Mouse (Mus musculus) thymus, adult 18-20 months (tissue): Measurements from ENCODE around the gene Pes1.

Experiments used
- DNase-seq, 2 experiments: peaks; one replicate each; pipeline ENCODE4 v3.0.0; 2022; ENCODE audit warnings: mixed read lengths in 2 of 2

Gene Pes1

DNA sequence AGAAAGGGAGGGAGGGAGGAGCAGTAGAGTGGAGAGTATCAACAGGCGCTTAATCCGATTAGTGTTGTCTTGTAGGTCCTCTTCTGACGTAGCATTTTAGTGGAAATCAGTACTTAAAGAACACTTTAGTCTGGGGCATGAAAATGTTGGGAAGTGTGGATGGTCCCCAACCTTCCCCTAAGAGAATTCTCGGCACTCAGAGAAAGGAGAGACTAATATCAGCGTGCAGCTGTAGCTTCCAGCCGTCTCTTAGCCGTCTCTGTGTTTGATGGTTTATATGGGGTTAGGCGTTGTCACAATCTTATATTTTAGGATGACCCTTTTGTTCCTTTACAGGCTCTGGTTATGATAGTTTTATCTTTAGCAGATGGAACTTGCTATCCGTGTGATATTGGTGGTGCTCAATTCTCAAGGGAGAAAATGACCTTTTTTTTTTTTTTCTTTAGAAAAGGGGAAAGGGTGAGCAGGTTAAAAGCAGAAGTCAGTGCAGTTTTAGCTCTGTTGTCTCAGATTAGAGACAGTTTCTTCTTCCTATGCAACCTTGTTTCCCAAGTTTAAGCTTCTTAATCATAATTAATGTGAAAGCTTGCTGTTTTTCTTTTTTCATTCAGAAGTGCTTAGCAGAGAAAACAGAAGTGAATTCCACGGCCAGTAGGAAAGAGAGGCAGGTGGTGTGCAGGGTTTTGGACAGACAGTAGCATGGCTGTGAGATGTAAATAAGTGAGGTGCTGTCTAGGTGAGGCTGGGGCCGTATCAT is 819 bp downstream of the Pes1 start:
- DNase-seq: no peak

DNA sequence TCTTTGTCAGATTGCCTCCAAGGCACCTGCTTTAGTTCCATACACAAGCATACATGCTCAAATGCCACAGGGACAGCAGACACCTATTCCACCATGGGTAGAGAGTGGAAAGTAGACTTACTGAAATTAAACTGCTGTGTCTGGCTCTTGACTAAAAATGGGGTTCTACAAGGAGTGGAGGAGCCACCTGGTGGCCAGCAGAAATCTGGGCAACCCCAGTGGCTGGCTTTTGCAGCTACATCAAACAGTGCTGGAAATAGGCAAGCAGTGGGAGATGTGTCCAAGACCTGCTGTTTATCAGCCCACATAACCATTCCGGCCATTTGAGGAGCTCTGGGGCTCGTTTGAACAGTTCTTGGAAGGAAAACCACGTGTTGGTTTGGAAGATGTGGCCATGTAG is 6.1 kb downstream of the Pes1 start:
- no peak for DNase-seq

DNA sequence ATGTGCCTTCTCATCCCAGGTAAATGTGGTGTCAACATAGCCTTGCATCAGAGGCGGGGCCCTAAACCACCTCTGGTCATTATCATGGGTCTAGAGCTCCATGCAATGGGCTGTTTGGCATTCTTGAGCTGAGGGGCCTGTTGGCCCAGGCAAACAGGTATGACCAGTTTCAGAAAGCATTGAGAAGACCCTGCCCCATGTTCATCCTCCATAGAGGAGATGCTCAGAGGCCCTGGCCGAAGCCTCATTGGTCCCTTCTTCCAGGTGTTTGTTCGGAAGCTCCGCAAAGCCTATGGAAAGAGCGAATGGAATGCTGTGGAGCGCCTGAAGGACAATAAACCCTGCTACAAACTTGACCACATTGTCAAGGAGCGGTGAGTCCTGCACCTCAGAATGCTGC is 6.6 kb downstream of the Pes1 start:
- no peak for DNase-seq

DNA sequence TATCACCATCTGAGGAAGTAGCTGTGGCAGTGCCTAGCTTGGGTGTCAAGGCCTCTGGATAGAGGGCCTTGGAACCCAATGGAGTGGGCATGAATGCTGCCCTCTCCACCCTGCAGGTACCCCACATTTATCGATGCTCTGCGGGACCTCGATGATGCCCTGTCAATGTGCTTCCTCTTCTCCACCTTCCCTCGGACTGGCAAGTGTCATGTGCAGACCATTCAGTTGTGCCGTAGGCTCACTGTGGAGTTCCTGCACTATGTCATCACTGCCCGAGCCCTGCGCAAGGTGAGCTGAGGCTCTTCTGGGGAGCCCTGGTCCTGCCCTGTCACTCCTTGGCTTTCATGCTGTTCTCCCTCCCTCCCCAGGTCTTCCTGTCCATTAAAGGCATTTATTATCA is 9.3 kb downstream of the Pes1 start:
- DNase-seq: no peak

DNA sequence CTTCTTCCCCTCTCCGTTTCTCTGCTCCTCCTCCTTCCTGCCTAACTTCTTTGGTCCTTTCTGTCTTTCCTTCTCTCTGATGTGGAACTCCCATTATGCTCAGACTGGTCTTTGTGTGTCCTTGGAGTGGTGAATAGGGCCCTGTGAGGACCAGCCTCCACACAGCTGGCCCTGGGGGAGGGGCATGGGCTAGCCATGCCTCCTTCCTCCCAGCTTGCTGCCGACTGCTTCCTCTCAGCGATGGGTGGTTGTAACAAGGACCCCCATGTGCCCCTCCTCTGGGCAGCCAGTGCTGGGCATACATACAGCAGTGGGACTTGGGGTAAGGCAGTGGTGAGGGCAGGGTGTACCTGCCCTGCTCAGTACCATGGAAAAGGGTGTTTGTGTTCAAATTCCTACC is 10.5 kb downstream of the Pes1 start:
- DNase-seq: no peak

DNA sequence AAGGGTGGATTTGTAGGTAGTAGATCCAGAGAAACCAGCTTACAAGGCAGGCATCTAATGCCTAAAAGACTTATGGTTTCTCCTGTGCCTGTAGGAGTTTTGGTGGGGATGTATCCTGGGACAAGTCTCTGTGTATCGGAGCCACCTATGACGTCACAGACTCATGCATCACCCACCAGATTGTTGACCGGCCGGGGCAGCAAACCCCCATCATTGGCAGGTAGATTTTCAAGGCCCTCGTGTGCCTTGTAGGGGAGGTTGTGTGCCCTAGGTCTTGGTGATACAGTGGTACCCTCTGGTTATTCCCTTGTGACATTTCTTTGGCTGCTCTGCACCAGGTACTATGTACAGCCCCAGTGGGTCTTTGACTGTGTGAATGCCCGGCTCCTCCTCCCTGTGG is 12.9 kb downstream of the Pes1 start, which contains the start of gene 4930556J24Rik:
4930556J24Rik (minus strand) TSS at position 101 of the 400 bp plus-strand sequence.
- DNase-seq: no peak

DNA sequence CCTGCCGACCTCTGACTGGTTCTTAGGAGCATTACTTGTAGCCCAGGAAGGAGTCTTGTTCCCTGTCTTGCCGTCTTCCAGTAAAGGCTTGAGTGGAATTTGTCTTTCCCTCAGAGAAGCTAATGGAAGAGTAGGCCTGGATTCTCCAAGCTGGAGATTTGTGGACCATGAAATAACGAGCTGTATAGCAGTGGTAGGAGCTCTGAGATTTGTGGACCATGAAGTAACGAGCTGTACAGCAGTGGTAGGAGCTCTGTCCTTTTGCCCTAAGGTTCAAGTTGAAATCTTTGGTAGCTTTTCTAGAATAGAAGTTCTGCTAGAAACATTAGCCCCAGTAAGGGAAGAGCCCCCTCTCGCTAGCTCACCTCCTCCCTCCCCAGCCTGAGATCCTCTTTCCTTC is 14.6 kb downstream of the Pes1 start:
- DNase-seq: no peak

DNA sequence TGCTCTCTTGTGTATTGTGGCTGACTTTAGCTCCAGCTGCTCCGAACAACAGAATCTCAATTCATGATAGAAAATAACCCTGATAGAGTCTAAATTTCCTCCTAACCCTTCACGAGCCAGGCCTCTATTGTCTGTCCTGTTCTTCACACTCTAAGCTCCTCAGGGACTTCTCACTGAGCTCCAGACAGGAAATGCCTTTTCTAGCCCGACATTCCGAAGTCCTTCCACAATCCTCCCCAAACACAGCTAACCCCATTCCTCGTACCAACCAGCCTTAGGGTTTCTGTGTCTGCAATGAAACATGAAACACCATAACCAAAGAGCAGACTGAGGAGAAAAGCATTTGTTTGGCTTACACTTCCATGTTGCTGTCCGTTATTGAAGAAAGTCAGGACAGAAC is 17.8 kb downstream of the Pes1 start:
- DNase-seq: no peak

DNA sequence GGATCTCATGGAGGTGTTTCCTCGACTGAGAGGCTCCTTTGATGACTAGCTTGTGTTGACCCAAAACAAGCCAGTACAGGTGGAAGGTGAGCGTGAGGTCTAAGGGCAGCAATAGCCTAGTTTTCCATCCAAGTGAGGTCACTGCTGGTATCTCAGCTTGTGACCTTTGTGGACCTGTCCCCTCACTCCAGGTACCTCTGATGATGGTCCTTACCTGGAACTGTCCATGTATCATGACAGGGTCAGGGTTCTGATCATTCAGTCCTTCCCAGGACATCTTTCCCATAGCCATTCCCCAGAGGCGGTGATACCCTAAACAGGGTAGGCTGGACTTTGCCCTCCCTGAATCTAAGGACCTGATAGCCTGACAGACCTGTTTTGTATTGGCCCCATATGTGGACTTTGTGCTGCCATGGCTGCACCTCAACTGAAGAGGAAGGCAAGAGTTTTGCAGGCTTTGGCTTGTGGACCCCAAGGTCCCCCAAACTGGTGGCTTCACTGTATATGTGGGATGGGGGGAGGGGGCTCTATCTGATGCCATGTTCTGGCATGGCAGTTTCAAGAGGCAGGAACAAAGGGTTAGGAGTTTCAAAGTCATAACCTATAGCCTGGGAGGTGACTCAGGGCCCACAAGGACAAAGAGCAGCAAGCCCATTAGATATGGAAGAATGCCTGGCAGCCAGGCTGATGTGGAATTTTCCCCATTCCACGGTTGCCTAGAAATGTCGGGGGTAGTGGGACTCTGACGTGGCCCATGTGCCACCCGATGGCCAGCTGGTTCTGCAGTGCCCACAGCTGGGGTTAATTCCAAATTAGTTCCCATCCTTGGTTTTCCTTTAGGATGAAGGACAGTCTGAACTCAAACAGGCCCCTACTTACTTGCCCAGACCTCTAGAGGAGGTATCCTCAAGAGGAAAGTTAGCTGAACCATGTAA is 18.8 kb downstream of the Pes1 start:
- no peak for DNase-seq

DNA sequence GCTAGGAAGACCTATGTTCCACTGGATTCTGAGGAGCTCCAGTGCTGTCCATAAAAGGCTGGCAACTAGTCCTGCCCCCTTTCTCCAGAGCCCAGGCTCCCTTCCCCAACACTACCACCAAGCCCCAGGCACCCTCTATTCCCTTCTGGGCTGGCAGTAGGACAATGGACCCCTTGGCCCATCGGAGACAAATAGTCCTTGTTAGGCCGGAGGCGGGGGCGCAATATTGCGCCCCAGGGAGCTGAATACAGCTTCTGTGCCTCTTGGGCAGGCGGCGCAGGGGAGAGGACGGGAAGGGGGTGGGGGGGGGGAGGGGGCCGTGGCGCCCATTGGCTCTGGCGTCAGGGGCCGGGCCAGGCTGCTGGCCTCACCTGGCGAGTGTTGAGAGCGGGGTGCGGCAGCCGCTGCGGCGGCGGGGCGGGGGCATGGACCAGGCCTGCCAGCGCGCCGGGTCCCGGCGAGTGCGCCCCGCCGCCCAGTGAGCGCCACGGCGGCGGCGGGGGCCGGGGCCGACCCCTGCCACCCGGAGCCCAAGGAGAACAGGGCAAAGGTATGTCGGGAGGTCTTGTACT is 19.6 kb downstream of the Pes1 start, which contains the start of gene Gal3st1:
Gal3st1 (plus strand) TSS at position 346 of the 572 bp plus-strand sequence.
- DNase-seq: no peak

DNA sequence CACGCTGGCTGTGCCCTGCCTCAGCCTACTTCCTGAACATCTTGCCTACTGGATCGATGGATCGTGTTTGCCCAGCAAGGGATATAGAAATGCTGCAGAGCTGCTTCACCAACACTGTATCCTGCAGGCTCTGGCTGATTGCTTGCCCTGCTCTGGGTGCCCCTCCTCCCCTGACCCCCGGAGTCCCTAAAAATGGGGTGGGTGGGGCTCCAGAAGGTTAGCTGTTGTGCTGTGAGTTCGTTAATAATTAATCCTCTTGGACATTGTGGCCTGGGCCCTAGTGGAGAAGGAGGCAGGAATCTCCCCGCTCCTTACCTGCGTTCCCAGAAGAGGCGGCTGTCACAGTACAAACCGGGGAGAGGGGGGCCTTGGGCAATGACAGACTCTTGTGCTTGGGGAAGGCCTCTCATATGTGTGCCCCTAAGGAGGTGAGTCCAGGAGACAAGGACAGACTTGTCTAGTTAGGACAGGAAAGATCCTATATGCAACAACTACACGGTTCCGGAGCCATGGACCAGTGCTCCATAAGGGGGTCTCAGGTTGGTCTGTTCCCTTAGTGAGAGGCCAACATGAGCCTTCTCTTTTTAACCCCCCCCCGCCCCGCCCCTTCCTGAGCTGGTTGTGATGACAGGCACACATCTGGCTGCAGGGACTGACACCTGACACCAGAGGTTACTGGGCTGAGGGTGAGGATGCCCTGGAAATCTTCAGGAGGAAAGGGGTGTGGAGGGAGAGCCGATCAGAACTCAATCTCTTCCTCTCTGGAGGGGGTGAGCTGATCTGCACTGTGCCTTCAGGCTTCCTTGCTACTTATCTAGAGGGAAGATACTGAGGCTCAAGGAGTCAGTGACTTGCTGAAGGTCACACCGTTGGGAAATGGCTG is 20.3 kb downstream of the Pes1 start:
- DNase-seq: no peak

DNA sequence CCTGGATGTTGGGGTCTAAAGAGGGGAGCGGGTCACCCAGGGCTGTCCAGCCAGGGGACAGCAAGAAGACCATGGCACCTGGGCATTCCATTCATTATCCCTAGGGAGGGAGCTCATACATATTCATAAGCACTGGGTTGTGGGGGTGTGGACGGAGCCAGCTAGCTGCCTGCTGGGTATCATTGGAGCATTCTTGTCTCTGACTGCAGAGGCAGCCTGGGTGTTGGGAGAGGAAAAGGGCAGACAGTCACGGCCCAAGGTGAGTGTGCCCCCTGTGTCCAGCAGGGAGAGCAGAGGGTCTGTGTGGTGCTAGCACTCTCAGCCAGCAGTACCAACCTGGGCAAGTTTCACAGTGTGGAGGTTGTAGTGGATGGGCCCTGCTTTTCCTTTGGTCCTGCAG is 26.0 kb downstream of the Pes1 start:
- no peak for DNase-seq

DNA sequence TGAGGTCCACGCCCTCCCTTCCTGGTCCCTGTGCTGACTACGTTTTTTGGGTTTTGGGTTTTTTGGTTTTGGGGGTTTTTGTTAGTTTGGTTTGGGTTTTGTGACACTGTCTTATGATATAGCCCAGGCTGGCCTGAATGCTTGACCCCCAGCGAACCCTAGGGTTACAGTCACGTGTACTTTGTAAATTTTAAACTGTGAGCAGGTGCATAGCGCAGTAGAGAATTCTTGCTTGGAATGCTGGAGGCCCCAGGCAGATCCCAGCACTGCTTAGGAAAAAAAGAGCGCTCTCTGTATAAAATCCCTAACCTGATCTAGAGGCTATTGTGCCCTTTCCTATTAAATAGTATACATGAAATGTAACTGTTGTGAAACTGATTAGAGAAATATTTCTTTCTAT is 29.4 kb downstream of the Pes1 start:
- no peak for DNase-seq

DNA sequence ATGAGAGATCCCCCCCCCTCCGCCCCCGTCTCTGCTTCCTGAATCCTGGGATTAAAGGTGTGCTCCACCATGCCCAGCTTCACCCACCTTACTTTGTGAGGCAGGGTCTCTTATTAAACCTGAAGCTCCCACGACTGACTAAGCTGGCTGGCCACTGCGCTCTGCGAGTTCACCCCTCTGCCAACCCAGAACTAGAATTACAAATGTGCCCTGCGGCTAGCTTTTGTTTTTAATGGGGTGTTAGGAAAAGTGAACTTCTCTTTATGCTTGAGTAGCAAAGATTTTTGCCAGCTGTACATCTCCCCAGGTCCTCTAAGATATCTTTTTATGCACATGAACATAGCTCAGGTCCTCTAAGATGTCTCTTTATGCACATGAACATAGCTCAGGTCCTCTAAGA is 30.1 kb downstream of the Pes1 start:
- no peak for DNase-seq

DNA sequence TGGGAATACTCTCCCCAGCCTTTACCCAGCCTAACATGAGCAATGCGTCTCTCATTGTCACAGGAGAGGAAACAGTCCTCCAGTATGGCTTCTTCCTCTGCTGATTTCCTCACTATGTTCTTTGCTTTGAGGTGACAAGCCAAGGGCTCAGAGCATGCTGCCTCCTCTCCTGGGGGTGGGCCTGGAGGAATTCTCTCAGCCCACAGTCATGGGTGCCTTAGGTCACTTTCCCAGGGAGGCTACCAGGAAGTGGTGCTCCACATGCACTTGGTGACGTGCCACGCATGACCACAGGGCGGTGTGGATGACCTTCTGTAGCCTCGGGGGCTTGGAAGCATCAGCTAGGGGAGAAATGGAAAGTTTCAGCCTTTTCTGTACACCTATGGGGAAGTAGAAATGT is 31.7 kb downstream of the Pes1 start:
- no peak for DNase-seq

DNA sequence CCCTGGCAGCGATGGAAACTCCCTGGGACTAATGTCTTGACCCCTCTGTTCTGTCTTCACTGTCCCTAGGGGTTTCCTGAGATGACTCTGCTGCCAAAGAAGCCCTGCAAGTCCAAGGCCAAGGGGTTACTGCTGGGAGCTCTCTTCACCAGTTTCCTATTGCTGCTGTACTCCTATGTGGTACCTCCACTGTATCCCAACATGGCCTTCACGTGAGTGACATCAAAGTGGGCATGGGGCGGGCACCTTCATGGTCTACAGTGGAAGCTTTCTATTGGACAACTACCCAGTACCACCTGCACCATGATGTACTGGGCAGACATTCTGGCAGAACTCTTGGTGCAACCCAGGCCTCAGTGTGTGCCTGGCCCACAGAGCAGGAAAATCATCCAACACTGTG is 33.1 kb downstream of the Pes1 start:
- no peak for DNase-seq

DNA sequence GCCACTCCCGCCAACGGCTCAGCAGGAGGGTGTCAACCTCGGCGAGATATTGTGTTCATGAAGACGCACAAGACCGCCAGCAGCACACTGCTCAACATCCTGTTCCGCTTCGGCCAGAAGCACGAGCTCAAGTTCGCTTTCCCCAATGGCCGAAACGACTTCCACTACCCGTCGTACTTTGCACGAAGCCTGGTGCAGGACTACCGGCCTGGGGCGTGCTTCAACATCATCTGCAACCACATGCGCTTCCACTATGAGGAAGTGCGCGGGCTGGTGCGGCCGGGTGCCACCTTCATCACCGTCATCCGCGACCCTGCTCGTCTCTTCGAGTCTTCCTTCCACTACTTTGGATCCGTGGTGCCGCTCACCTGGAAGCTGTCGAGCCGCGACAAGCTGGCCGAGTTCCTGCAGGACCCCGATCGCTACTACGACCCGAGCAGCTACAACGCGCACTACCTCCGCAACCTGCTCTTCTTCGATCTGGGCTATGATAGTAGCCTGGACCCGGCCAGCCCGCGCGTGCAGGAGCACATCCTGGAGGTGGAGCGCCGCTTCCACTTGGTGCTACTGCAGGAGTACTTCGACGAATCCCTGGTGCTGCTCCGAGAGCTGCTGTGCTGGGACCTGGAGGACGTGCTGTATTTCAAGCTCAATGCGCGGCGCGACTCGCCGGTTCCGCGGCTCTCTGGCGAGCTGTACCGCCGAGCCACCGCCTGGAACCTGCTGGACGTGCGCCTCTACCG is 34.4 kb downstream of the Pes1 start:
- no peak for DNase-seq

DNA sequence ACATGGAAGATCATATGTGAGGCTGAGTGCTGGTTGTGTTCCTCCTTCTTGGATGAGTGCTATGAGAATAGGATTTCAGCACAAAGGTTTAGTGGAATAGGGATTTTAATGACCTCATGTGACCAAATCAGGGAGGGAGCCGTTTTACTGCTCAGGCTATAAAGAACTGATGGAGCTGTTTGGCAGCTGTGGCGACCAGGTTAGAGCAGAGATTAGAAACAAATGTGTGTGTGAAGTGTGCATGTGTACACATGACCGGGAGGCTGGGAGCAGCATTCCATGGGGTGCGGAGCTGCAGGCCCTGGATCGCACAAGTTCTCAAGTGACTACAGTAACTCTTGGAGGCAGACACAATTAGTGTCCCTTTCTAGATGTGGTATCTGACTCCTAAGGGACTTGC is 35.8 kb downstream of the Pes1 start:
- DNase-seq: no peak

DNA sequence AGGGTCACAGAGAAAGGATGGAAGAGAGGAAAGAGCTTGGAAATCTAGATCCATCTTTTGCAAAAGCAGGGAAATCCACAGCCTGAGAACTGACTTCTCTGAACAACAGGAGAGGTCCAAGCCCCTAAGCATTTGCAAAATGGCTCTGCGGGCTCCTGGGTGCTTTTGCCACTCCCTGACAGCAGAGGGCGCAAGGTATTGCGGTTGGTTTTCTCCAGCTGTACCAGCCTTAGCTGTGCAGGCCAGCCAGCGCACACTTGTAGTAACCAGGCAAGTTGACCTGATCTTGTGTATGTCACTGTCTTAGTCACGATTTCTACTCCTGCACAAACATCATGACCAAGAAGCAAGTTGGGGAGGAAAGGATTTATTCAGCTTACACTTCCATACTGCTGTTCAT is 37.8 kb downstream of the Pes1 start:
- DNase-seq: peak in 1 of 2 experiments; percentile 11

DNA sequence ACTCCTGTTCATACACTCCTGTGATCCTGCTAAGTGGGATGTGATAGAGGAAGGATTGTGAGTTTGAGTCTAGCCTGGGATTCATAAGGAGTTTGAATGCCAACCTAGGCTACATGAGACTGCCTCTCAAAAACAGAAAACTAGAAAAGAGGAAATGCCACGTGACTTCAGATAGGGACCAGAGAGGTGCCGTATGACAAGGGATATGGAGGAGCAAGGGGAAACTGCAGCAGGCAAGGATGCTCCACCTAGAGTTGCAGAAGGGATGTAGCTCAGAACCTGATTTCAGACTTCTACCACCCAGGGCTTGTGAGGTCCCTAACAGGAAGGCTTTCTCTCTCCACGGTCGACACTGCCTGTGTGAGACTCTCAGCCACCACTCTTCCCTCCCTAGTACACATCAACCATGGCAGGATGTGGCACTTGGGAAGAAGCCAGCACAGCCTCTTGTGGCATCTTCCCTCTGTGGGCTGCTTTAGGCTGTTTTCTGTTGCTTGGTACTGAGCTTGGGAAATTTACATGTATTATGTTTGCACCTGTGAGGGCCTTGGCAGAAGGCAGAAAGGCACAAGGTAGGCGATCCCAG is 41.5 kb downstream of the Pes1 start:
- no peak for DNase-seq

DNA sequence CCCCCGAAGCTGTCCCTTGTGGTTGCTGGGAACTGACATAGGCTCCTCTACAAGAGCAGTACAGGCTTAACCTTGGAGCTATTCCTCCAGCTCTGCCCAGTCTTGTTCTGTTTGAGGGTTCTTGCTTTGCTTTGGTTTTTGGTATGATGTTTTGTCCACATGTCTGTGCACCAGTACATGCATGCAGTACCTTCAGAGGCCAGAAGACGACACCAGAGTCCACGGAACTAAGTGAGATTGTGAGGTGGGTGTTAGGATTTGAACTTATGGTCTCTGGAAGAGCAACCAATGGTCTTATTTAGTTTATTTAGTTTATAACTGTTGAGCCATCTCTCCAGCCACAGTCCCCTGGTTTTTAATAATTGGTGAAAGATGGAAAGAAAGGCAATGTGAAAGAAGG is 42.7 kb downstream of the Pes1 start:
- no peak for DNase-seq

DNA sequence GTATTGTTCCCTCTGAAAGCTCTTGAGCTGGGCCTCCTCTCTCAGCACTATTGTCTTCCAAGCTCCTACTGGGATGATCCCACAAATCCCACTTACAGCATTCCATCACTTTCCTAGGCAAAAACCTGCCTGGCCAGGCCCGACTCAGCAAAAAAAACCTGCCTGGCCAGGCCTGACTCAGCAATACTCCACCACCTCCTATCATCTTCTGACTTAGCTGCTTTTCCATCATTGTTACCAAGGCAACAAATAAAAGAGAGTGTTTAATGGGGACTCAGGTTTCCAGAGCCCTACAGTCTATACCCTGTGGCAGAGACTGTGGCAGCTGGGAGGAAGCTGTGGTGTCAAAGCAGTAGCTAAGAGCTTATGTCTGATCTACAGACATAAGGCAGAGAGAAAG is 48.8 kb downstream of the Pes1 start:
- DNase-seq: no peak
